Mouse (Mus musculus): ENCODE results near the gene C2cd5. TPM values are rescaled to one million over a fixed set of nuclear protein-coding genes. Genes with fewer than 3 reads are reported as not detected.
A peak's percentile ranks its signal among the peaks of the same experiment; 100 is the strongest.

Gene C2cd5
- total RNA-seq (2014; rRNA removed), result 41.4 and 44.1 TPM in 2 replicates
- 20.1 and 22.9 TPM in 2 replicates for polyA plus RNA-seq (2015; fragmentation: Nextera tagmentation; extraction: Ambion mirVana)

DNA sequence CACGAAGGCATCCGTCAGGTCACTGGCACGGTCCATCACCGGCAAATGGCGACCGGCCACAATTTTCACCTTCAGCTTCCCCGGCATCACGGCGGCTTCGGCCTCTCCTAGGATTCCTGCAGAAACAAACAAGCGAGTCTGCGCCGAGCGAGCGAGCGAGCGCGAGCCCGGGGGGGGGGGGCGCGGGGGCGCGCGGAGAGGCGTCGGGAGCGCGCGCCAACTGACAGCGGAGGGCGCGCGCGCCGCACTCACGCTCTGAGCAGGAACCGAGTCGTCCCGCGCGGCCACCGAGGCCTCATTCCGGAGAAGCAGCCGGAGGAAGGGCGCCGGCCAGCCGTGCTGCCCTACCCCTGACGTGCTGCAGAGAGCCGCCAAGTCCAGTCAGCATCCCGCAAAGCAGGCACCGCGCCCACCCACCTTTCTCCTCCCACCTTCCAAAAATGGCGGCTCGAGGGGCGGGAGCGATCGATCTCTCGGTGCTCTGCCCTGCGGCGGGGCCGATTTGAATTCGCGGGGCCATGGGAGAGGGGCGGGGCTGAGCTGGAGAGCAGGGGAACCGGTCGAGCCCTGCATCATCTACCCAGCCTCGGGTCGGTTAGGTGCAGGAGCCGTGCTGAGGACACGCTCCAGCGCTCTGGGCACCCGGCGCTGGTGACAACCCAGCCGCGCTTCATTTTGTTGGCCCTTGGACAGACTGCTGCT is at the start of gene C2cd5:
TSS of gene C2cd5 (minus strand) at position 461 of the 702 bp plus-strand sequence.
- ATAC-seq (ENCODE audit: low FRiP score), result peak; percentile 96
- peak within 1 kb of the TSS; percentile 71 for H3K4me2 ChIP-seq (ENCODE audit: low read depth, low read length, poor library complexity, severe bottlenecking)
- H3K9ac ChIP-seq (replicated peaks; ENCODE audit: low read length, poor library complexity, severe bottlenecking), result peak within 1 kb of the TSS; percentile 81
- no peaks in the 10 kb centered on the region for H3K27me3 ChIP-seq (ENCODE audit: insufficient read depth, low read length)
- peak within 1 kb of the TSS; percentile 93 for H3K27ac ChIP-seq (ENCODE audit: low read depth, low read length)
- no peak for TF ChIP-seq CTCF (IDR thresholded peaks at IDR 0.05)
- WGBS, result 1% methylated on average over 60 of the region's 75 CpGs
- H3K4me3 ChIP-seq (ENCODE audit: low read depth, low read length), result peak within 1 kb of the TSS; percentile 84
- no peaks in the 10 kb centered on the region for H3K4me1 ChIP-seq (ENCODE audit: insufficient read depth, low read length)
- DNase-seq (ENCODE audit: low spot score), result peak; percentile 97
- H3K9me3 ChIP-seq (ENCODE audit: low read length), result no peaks in the 10 kb centered on the region
- peaks cover 7% of the 10 kb centered on the region; the same call in 1 of the 2 replicates for H3K36me3 ChIP-seq (ENCODE audit: insufficient read depth, low read length)

GRCm38 (mm10) chr6:143148868-143149267 is 48.9 kb upstream of the C2cd5 start:
- H3K4me1 ChIP-seq (ENCODE audit: insufficient read depth, low read length), result no peaks in the 10 kb centered on the region
- no peak for DNase-seq (ENCODE audit: low spot score)
- H3K9me3 ChIP-seq (ENCODE audit: low read length), result no peaks in the 10 kb centered on the region
- no peak overlapping the region for H3K9ac ChIP-seq (replicated peaks; ENCODE audit: low read length, poor library complexity, severe bottlenecking)
- no peak for TF ChIP-seq CTCF (IDR thresholded peaks at IDR 0.05)
- H3K27ac ChIP-seq (ENCODE audit: low read depth, low read length), result no peak overlapping the region
- H3K4me3 ChIP-seq (ENCODE audit: low read depth, low read length), result no peak overlapping the region
- H3K27me3 ChIP-seq (ENCODE audit: insufficient read depth, low read length), result no peaks in the 10 kb centered on the region
- H3K36me3 ChIP-seq (ENCODE audit: insufficient read depth, low read length), result no peaks in the 10 kb centered on the region
- no peak for ATAC-seq (ENCODE audit: low FRiP score)
- no peak overlapping the region for H3K4me2 ChIP-seq (ENCODE audit: low read depth, low read length, poor library complexity, severe bottlenecking)

DNA sequence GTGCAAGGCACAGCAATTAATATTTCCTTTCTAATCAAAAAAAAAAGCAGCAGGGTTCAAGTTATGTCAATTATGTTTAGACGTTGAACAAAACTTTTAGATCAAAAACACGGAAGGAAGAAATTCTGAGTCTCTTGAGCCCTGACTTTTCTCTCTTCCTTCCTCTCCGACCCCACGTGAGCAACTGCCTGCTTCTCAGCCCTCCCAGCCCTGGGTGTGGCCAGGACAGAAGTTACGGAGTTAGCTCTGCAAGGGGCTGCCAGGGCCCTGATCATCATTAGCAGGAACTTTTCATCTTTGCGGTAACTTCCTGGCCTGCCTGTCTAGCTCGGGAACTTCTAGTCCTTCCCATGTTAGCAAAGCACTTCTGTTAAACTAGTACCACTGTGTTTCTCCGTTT is 46.8 kb upstream of the C2cd5 start:
- no peaks in the 10 kb centered on the region for H3K9me3 ChIP-seq (ENCODE audit: low read length)
- no peak for TF ChIP-seq CTCF (IDR thresholded peaks at IDR 0.05)
- H3K27me3 ChIP-seq (ENCODE audit: insufficient read depth, low read length), result no peaks in the 10 kb centered on the region
- no peak overlapping the region for H3K4me3 ChIP-seq (ENCODE audit: low read depth, low read length)
- ATAC-seq (ENCODE audit: low FRiP score) (no peak), DNase-seq (ENCODE audit: low spot score) (no peak)
- H3K9ac ChIP-seq (replicated peaks; ENCODE audit: low read length, poor library complexity, severe bottlenecking), result no peak overlapping the region
- 68% methylated on average over 8 of the region's 8 CpGs for WGBS
- no peaks in the 10 kb centered on the region for H3K4me1 ChIP-seq (ENCODE audit: insufficient read depth, low read length)
- H3K36me3 ChIP-seq (ENCODE audit: insufficient read depth, low read length), result no peaks in the 10 kb centered on the region
- no peak overlapping the region for H3K4me2 ChIP-seq (ENCODE audit: low read depth, low read length, poor library complexity, severe bottlenecking)
- no peak overlapping the region for H3K27ac ChIP-seq (ENCODE audit: low read depth, low read length)

GRCm38 (mm10) chr6:143145051-143145450 is 45.1 kb upstream of the C2cd5 start:
- Histone ChIP-seq H3K36me3 (ENCODE audit: insufficient read depth, low read length) (no peaks in the 10 kb centered on the region), H3K4me1 (ENCODE audit: insufficient read depth, low read length) (no peaks in the 10 kb centered on the region), H3K27ac (ENCODE audit: low read depth, low read length) (no peak overlapping the region), H3K9ac (replicated peaks; ENCODE audit: low read length, poor library complexity, severe bottlenecking) (no peak overlapping the region), H3K27me3 (ENCODE audit: insufficient read depth, low read length) (no peaks in the 10 kb centered on the region), H3K9me3 (ENCODE audit: low read length) (no peaks in the 10 kb centered on the region), H3K4me2 (ENCODE audit: low read depth, low read length, poor library complexity, severe bottlenecking) (no peak overlapping the region), H3K4me3 (ENCODE audit: low read depth, low read length) (no peak overlapping the region)
- TF ChIP-seq CTCF (IDR thresholded peaks at IDR 0.05), result no peak
- no peak for ATAC-seq (ENCODE audit: low FRiP score)
- no peak for DNase-seq (ENCODE audit: low spot score)
- WGBS, result 57% methylated on average over 7 of the region's 7 CpGs

DNA sequence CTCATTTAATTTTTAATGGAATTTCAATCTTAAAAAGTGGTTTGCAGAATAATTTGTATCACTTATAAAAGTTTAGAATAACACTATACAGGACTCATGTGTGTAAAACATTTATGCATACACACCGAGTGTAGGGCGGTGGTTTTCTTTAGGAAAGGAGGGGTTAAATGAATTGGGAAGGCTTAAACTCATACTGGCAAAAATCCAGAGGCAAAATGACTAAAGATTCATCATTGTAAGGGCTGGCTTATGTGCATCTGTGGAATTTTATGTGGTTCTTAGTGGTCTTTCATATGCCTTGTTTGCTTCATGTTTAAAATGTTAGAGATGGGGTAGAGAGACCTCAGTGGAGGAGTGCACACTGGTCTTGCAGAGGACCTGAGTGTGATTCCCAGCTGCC is 44.6 kb upstream of the C2cd5 start:
- no peaks in the 10 kb centered on the region for H3K4me1 ChIP-seq (ENCODE audit: insufficient read depth, low read length)
- no peak overlapping the region for H3K9ac ChIP-seq (replicated peaks; ENCODE audit: low read length, poor library complexity, severe bottlenecking)
- H3K9me3 ChIP-seq (ENCODE audit: low read length), result no peaks in the 10 kb centered on the region
- H3K4me2 ChIP-seq (ENCODE audit: low read depth, low read length, poor library complexity, severe bottlenecking), result no peak overlapping the region
- no peaks in the 10 kb centered on the region for H3K36me3 ChIP-seq (ENCODE audit: insufficient read depth, low read length)
- no peak overlapping the region for H3K4me3 ChIP-seq (ENCODE audit: low read depth, low read length)
- ATAC-seq (ENCODE audit: low FRiP score) (no peak), DNase-seq (ENCODE audit: low spot score) (no peak)
- no peaks in the 10 kb centered on the region for H3K27me3 ChIP-seq (ENCODE audit: insufficient read depth, low read length)
- WGBS, result 84% methylated on average over 2 of the region's 2 CpGs
- no peak overlapping the region for H3K27ac ChIP-seq (ENCODE audit: low read depth, low read length)
- no peak for TF ChIP-seq CTCF (IDR thresholded peaks at IDR 0.05)

- peak; percentile 28; the same call in 1 of the 2 replicates for TF ChIP-seq CTCF (IDR thresholded peaks at IDR 0.05)
- Histone ChIP-seq H3K4me1 (ENCODE audit: insufficient read depth, low read length) (no peaks in the 10 kb centered on the region), H3K36me3 (ENCODE audit: insufficient read depth, low read length) (no peaks in the 10 kb centered on the region), H3K27ac (ENCODE audit: low read depth, low read length) (no peak overlapping the region), H3K4me3 (ENCODE audit: low read depth, low read length) (peak overlapping the region; percentile 29), H3K9ac (replicated peaks; ENCODE audit: low read length, poor library complexity, severe bottlenecking) (peak overlapping the region; percentile 6; the same call in 1 of the 2 replicates), H3K27me3 (ENCODE audit: insufficient read depth, low read length) (no peaks in the 10 kb centered on the region), H3K9me3 (ENCODE audit: low read length) (no peaks in the 10 kb centered on the region), H3K4me2 (ENCODE audit: low read depth, low read length, poor library complexity, severe bottlenecking) (peak overlapping the region; percentile 47)
- DNase-seq (ENCODE audit: low spot score), result no peak
- WGBS, result 20% methylated on average over 19 of the region's 19 CpGs
- ATAC-seq (ENCODE audit: low FRiP score), result no peak
These were observed 43.9 kb upstream of the C2cd5 start for GRCm38 (mm10) chr6:143143775-143144273.

Measured in midbrain, postnatal 0 days (tissue).